Mouse (Mus musculus) intestine, embryonic 16.5 days (tissue): ENCODE measurements around the gene Smarcc2. TPM values are rescaled to one million over a fixed set of nuclear protein-coding genes. Genes with fewer than 3 reads are reported as not detected.
"Not testable (repeated sequence)": the region's sequence is repeated elsewhere in the genome, so short reads cannot be mapped to it uniquely, and the experiment has no call there.

ENCODE experiments used
- ATAC-seq: fragments of 200-750 bp; cut with Nextera tagmentation; 2 replicates; pipeline ENCODE4 v1.8.0; 2017; ENCODE audit warnings: moderate TSS enrichment, moderate library complexity
- H3K27ac ChIP-seq: fragments of 300-500 bp; sonication (generic); 2 replicates; pipeline ENCODE4 v1.5.1; 2014; ENCODE audit warnings: mild to moderate bottlenecking, low read length
- H3K27me3 ChIP-seq: fragments of 300-500 bp; sonication (generic); replicated peaks from 2 replicates; pipeline ENCODE4 v1.6.1; 2014; ENCODE audit warnings: low read length, control low read depth, mixed read lengths; ENCODE audit not compliant: control insufficient read depth, insufficient read depth
- H3K36me3 ChIP-seq: fragments of 300-500 bp; sonication (generic); 2 replicates; pipeline ENCODE4 v1.6.1; 2014; ENCODE audit warnings: low read length, control low read depth; ENCODE audit not compliant: control insufficient read depth, insufficient read depth
- H3K4me1 ChIP-seq: fragments of 300-500 bp; sonication (generic); 2 replicates; pipeline ENCODE4 v1.6.1; 2014; ENCODE audit warnings: low read length, control low read depth, mixed read lengths; ENCODE audit not compliant: control insufficient read depth, insufficient read depth
- H3K4me2 ChIP-seq: fragments of 300-500 bp; sonication (generic); 2 replicates; pipeline ENCODE4 v1.6.1; 2014; ENCODE audit warnings: low read depth, low read length, control low read depth
- H3K4me3 ChIP-seq: fragments of 300-500 bp; sonication (generic); 2 replicates; pipeline ENCODE4 v1.5.1; 2014; ENCODE audit warnings: mild to moderate bottlenecking, low read length
- H3K9ac ChIP-seq: fragments of 300-500 bp; sonication (generic); 2 replicates; pipeline ENCODE4 v1.6.1; 2014; ENCODE audit warnings: low read depth, low read length
- H3K9me3 ChIP-seq: fragments of 300-500 bp; sonication (generic); 2 replicates; pipeline ENCODE4 v1.6.1; 2016; ENCODE audit warnings: low read length, control low read depth; ENCODE audit not compliant: control insufficient read depth
- WGBS: fragments of 180-500 bp; shearing (Covaris S2); extraction: QIAGEN DNeasy Blood & Tissue Kit; methylation state at CpG from one replicate; pipeline ENCODE4 v1.1.7; 2014; 5-methylcytosine and 5-hydroxymethylcytosine counted together
- polyA plus RNA-seq: library from polyadenylated mRNA; unstranded; fragments of >200 nt; fragmentation: Nextera tagmentation; extraction: Ambion mirVana; gene quantifications from 2 replicates; pipeline ENCODE4 v1.2.1, GENCODE M21; 2015

Gene Smarcc2
- polyA plus RNA-seq, 1 experiment from 2014 or later = 46.6 TPM

DNA sequence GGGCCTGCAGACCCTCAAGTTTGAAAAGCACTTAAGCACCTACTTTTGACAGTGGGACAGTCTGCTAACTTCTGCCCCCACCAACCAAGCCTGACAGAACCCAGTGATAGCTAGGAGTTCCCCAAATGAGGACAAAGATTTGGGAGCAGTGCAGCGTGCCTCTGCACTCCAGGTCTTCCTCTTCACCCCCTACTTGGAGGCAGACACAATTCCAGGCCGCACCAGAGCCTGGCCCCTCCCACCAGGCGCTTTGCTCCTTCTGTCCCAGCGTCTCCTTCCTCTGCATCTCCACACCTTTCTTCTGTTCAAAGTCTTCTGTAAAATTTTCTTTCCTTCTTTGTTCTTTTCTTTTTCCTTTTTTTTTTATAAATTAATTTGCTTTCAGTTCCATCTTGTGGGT, 30.7 kb downstream of the Smarcc2 start:
- H3K9me3 ChIP-seq = no peaks in the 10 kb centered on the region
- H3K27me3 ChIP-seq = no peaks in the 10 kb centered on the region
- no peak for ATAC-seq
- peaks cover 25% of the 10 kb centered on the region for H3K36me3 ChIP-seq
- H3K4me1 ChIP-seq = peaks cover 25% of the 10 kb centered on the region
- 40% methylated on average over 4 of the region's 4 CpGs for WGBS
- H3K4me3 ChIP-seq = peak overlapping the region; percentile 9; the same call in 1 of the 2 replicates
- peak overlapping the region; percentile 27; the same call in 1 of the 2 replicates for H3K9ac ChIP-seq
- no peak overlapping the region for H3K4me2 ChIP-seq
- H3K27ac ChIP-seq = peak overlapping the region; percentile 98

DNA sequence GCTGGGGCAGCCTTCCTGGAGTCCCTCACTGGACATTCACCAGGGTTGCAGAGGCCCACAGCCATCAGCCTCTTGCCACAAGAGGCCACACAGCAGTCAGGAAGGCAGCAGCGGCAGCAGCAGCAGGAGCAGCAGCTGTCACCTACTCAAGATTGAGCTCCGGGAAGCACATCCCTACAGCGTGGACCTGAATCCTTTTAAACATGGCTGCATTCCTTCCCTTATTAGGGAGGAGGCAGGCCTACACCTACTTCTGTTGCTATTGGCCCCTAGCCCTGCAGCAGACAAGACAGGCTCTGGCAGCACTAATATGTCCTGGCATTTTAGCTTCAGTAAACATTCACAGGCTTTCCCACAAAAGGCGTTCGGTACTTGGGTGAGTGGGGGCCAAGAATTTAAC, 31.2 kb downstream of the Smarcc2 start:
- WGBS = 35% methylated on average over 5 of the region's 5 CpGs
- no peak overlapping the region for H3K4me2 ChIP-seq
- peak overlapping the region; percentile 98 for H3K27ac ChIP-seq
- no peak overlapping the region; the same call in 1 of the 2 replicates for H3K9ac ChIP-seq
- H3K36me3 ChIP-seq = peaks cover 25% of the 10 kb centered on the region
- no peak for ATAC-seq
- no peaks in the 10 kb centered on the region for H3K9me3 ChIP-seq
- H3K4me3 ChIP-seq = 0 out of 2 replicates have a peak overlapping the region, but pooled peaks have one; percentile 9
- H3K27me3 ChIP-seq = no peaks in the 10 kb centered on the region
- peaks cover 28% of the 10 kb centered on the region for H3K4me1 ChIP-seq

DNA sequence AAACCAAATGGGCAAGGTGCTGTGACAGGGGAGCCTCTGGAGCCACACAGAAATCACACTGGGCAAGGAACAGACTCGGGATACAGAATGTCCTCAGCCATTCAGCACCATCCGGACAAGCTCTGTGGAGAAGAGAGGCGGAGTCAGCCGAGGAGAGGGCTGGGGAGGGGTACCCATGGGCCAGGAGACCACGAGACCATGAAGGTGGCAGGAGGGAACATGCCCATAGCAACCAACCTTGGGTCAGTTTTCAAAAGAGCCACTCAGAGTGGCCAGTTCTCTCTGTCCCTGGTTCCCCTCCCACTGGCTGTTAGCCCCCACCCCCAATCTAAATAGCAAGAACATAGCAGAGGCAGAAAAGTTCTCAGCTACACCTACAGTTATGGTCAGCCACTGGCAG, 31.9 kb downstream of the Smarcc2 start:
- no peak for ATAC-seq
- H3K9me3 ChIP-seq = no peaks in the 10 kb centered on the region
- H3K27ac ChIP-seq = peak overlapping the region; percentile 98
- peak overlapping the region; percentile 95; the same call in 1 of the 2 replicates for H3K9ac ChIP-seq
- 25% methylated on average over 5 of the region's 5 CpGs for WGBS
- H3K4me3 ChIP-seq = peak overlapping the region; percentile 87
- peaks cover 28% of the 10 kb centered on the region for H3K4me1 ChIP-seq
- peak overlapping the region; percentile 78 for H3K4me2 ChIP-seq
- peaks cover 21% of the 10 kb centered on the region for H3K36me3 ChIP-seq
- no peaks in the 10 kb centered on the region for H3K27me3 ChIP-seq

DNA sequence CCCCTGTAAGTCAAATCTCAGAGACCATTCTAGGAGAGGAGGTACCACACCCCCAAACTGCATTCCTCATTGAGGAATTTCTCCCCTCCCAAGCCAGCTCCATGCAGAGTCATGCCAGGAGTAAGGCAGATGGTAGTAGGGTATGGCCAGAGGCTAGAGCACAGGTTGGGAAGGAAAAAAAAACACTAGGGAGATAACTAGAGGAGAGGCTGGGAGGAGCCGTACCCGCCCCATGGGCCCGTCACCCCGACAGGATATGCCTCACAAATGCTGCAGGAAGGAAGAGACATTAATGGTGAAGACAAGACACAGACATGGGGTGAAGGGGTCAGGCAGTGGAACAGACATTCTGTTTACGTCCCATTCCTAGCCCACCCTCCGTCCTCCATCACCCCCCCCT, 32.4 kb downstream of the Smarcc2 start:
- Histone ChIP-seq H3K4me1 (peaks cover 28% of the 10 kb centered on the region), H3K4me2 (peak overlapping the region; percentile 78), H3K36me3 (peaks cover 21% of the 10 kb centered on the region), H3K9me3 (no peaks in the 10 kb centered on the region), H3K27ac (peak overlapping the region; percentile 98), H3K4me3 (peak overlapping the region; percentile 87), H3K27me3 (no peaks in the 10 kb centered on the region), H3K9ac (peak overlapping the region; percentile 95)
- 21% methylated on average over 6 of the region's 6 CpGs for WGBS
- no peak for ATAC-seq

DNA sequence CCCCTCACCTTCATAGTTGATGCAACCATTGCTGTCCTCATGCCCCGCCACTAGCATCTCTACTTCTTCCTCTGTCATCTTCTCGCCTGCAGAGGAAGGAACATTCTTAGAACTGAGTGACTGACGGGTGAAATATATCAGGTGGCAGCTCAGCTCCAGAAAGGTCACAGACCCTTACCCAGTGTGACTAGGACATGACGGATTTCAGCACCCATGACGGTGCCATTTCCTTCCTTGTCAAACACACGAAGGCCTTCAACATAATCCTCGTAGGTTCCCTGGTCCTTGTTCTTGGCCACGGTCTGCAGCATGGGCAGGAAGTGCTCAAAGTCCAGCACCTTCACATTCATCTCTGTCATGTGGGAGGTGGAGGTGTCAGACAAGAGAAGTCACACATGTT, 33.0 kb downstream of the Smarcc2 start:
- H3K4me3 ChIP-seq = peak overlapping the region; percentile 87
- H3K27me3 ChIP-seq, ATAC-seq, H3K9me3 ChIP-seq: not testable (repeated sequence)
- peak overlapping the region; percentile 78 for H3K4me2 ChIP-seq
- H3K36me3 ChIP-seq = peaks cover 18% of the 10 kb centered on the region
- peaks cover 28% of the 10 kb centered on the region for H3K4me1 ChIP-seq
- H3K9ac ChIP-seq = peak overlapping the region; percentile 95
- 32% methylated on average over 8 of the region's 8 CpGs for WGBS
- H3K27ac ChIP-seq = peak overlapping the region; percentile 98

DNA sequence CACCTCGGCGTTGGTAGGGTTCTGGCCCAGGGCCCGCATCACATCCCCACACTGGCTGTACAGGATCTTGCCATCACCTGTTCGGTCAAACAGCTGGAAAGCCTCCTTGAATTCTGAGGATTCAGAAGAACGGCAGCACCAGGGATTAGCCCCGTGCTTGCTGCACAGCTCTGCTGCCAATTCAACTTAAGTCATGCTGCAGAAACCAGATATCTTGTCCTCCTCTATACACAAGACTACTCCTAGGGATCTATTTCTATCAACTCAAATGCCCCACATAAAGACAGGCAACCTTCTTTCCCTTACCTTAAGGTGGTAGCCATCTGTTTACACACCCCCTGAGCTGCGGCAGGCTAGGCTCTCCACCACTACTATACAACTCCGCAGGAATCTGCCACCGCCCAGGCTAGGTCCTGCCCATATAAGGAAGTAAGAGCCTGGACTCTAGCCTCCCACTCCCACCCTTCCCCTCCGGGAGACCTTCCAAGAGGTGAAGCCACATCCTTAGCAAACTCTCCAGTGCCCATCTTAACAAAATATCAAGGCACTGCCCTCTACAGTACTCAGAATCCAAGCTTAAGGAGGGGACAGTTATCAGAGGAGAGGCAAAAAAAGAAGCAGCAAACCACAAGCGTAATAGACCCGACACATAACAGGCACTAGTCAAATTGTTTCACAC, 33.7 kb downstream of the Smarcc2 start:
- peaks cover 28% of the 10 kb centered on the region for H3K4me1 ChIP-seq
- H3K4me2 ChIP-seq = peak overlapping the region; percentile 78
- peaks cover 12% of the 10 kb centered on the region for H3K36me3 ChIP-seq
- H3K27me3 ChIP-seq = no peaks in the 10 kb centered on the region
- peak overlapping the region; percentile 98 for H3K27ac ChIP-seq
- H3K9ac ChIP-seq = peak overlapping the region; percentile 95
- H3K4me3 ChIP-seq = peak overlapping the region; percentile 87
- ATAC-seq = peak; percentile 73
- no peaks in the 10 kb centered on the region for H3K9me3 ChIP-seq
- WGBS = 13% methylated on average over 12 of the region's 12 CpGs

DNA sequence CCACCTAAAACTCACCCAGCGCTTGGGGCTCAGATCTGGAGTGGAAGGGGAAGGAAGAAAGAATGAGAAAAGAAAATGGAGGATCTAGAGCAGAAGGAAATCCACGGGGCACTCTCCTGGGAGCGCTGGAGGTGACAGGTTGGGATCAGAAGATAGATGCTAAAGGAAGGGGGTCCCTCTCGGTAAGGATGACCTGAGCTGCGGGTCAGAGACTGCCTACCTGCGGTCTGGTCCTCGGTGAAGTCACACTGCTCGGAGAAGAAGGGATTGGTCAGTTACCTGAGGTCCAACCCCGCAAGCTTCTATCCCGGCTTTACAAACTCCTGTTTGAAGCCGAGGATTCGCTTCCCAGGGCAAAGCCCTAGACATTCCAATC, 34.3 kb downstream of the Smarcc2 start:
- peak overlapping the region; percentile 98 for H3K27ac ChIP-seq
- H3K4me1 ChIP-seq = peaks cover 32% of the 10 kb centered on the region
- H3K4me3 ChIP-seq = peak overlapping the region; percentile 87
- H3K4me2 ChIP-seq = peak overlapping the region; percentile 78
- peak; percentile 29 for ATAC-seq
- H3K9me3 ChIP-seq = no peaks in the 10 kb centered on the region
- H3K36me3 ChIP-seq = peaks cover 8% of the 10 kb centered on the region; the same call in 1 of the 2 replicates
- WGBS = under 1% methylated on average over 12 of the region's 12 CpGs
- H3K27me3 ChIP-seq = no peaks in the 10 kb centered on the region
- H3K9ac ChIP-seq = peak overlapping the region; percentile 95

DNA sequence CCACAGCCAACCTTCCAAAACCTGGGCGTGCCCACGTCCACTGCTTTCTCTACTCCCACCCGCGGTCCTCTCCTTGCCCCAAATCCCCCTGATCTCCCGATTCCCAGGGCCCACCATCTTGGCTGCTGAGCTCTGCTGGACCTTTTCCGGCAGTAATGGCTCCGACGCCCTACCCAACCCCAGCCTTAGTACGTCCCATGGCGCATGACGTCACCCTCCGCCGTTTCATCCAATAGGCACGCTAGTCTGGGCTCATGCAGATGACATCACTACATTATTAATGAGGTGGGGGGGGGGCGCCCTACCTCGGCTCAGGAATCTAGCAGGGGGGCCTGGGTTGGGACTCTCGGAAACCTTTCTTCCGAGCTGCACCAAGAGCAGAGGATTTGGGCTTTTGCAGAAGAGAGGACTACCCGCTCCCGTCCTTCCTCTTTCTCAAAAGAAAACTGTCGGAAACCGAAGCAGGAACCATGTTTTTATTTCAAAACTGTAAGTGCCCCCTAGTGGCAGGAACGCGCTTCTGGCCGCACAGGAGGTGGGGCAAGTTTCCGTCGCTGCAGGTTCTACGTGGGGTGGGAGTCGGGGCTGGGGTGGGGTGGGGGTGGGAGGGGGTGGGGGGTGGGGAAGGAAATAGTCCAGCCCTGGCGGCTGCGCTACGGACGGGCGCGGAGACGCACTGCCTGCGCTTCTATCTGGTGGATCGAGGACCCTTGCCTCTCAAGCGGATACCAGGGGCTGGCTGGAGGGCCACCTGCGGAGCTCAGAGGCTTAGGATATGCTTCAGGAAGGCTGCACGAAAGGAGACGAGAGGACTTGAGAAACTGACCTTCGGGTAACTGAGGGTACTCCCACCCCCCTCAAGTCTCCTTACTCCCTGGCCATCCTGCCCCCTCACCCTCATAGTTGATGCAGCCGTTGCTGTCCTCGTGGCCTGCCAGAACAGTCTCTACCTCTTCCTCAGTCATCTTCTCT, 34.9 kb downstream of the Smarcc2 start, which contains the start of gene Myl6:
Gene Myl6 (minus strand): TSS at position 451 of the 972 bp plus-strand sequence.
- no peaks in the 10 kb centered on the region for H3K27me3 ChIP-seq
- H3K27ac ChIP-seq = peak within 1 kb of the TSS; percentile 98
- H3K4me3 ChIP-seq = peak within 1 kb of the TSS; percentile 87
- peaks cover 33% of the 10 kb centered on the region for H3K4me1 ChIP-seq
- ATAC-seq = peak; percentile 90
- WGBS = under 1% methylated on average over 45 of the region's 45 CpGs
- peak within 1 kb of the TSS; percentile 95 for H3K9ac ChIP-seq
- H3K9me3 ChIP-seq = no peaks in the 10 kb centered on the region
- peak within 1 kb of the TSS; percentile 89 for H3K4me2 ChIP-seq
- peaks cover 6% of the 10 kb centered on the region; the same call in 1 of the 2 replicates for H3K36me3 ChIP-seq

DNA sequence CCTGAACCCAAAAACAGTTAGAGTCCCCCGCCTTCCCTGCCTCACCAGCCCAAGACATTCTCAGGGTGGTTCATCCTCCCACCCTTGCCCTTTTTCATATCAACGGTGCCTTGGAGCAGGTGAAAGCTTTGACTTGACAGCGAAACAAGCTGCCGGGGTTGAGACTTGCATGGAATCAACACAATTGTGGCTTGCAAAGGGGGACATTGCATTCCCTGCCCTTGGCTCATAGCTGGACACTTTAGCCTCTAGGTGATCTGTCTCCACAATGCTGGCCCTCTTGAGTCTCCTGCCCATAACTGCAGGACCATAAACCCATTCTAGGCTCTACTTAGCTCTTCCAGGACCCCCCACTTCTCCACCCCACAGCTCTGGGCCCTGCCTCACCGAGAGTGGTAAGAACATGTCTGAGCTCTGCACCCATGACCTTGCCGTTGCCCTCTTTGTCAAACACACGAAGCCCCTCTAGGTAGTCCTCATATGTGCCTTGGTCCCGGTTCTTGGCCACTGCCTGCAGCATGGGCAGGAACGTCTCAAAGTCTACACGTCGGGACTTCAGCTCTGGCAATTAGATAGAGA, 35.7 kb downstream of the Smarcc2 start:
- Histone ChIP-seq H3K36me3 (peaks cover 6% of the 10 kb centered on the region; the same call in 1 of the 2 replicates), H3K4me1 (peaks cover 28% of the 10 kb centered on the region), H3K4me3 (peak overlapping the region; percentile 87), H3K27ac (peak overlapping the region; percentile 98), H3K9me3 (no peaks in the 10 kb centered on the region), H3K9ac (peak overlapping the region; percentile 82), H3K4me2 (peak overlapping the region; percentile 89), H3K27me3 (no peaks in the 10 kb centered on the region)
- 50% methylated on average over 11 of the region's 11 CpGs for WGBS
- ATAC-seq = no peak
